Mouse (Mus musculus): ENCODE measurements at regions not wholly inside any gene's neighbourhood (a gene's known extent, or its start where the extent isn't known, plus 50 kb on each side); places are given as distances from the start of the nearest gene placed in this dataset.

GRCm38 (mm10) chr2:15450092-15450831, 76.0 kb upstream of the Malrd1 start:
- Histone ChIP-seq H3K4me3 (ENCODE audit: low read depth, low read length) (no peak overlapping the region), H3K4me1 (ENCODE audit: insufficient read depth, low read length) (no peaks in the 10 kb centered on the region), H3K9me3 (ENCODE audit: low read length) (no peaks in the 10 kb centered on the region), H3K4me2 (ENCODE audit: low read depth, low read length, poor library complexity, severe bottlenecking) (no peak overlapping the region), H3K36me3 (ENCODE audit: insufficient read depth, low read length) (no peaks in the 10 kb centered on the region), H3K27me3 (ENCODE audit: insufficient read depth, low read length) (no peaks in the 10 kb centered on the region), H3K27ac (ENCODE audit: low read depth, low read length) (no peak overlapping the region), H3K9ac (replicated peaks; ENCODE audit: low read length, poor library complexity, severe bottlenecking) (no peak overlapping the region)
- ATAC-seq (ENCODE audit: low FRiP score) (no peak), DNase-seq (ENCODE audit: low spot score) (peak; percentile 0)
- no peak for TF ChIP-seq CTCF (IDR thresholded peaks at IDR 0.05)
- WGBS: 79% methylated on average over 4 of the region's 4 CpGs

GRCm38 (mm10) chr2:15451759-15452158, 74.5 kb upstream of the Malrd1 start:
- Histone ChIP-seq H3K4me3 (ENCODE audit: low read depth, low read length) (no peak overlapping the region), H3K4me1 (ENCODE audit: insufficient read depth, low read length) (no peaks in the 10 kb centered on the region), H3K27me3 (ENCODE audit: insufficient read depth, low read length) (no peaks in the 10 kb centered on the region), H3K27ac (ENCODE audit: low read depth, low read length) (no peak overlapping the region), H3K9ac (replicated peaks; ENCODE audit: low read length, poor library complexity, severe bottlenecking) (no peak overlapping the region), H3K9me3 (ENCODE audit: low read length) (no peaks in the 10 kb centered on the region), H3K36me3 (ENCODE audit: insufficient read depth, low read length) (no peaks in the 10 kb centered on the region), H3K4me2 (ENCODE audit: low read depth, low read length, poor library complexity, severe bottlenecking) (no peak overlapping the region)
- TF ChIP-seq CTCF (IDR thresholded peaks at IDR 0.05): no peak
- WGBS: 75% methylated on average over 3 of the region's 3 CpGs
- ATAC-seq (ENCODE audit: low FRiP score) (no peak), DNase-seq (ENCODE audit: low spot score) (no peak)

- Histone ChIP-seq H3K9ac (replicated peaks; ENCODE audit: low read length, poor library complexity, severe bottlenecking) (no peak overlapping the region), H3K27ac (ENCODE audit: low read depth, low read length) (no peak overlapping the region), H3K27me3 (ENCODE audit: insufficient read depth, low read length) (no peaks in the 10 kb centered on the region), H3K4me2 (ENCODE audit: low read depth, low read length, poor library complexity, severe bottlenecking) (no peak overlapping the region), H3K4me1 (ENCODE audit: insufficient read depth, low read length) (no peaks in the 10 kb centered on the region), H3K4me3 (ENCODE audit: low read depth, low read length) (no peak overlapping the region), H3K36me3 (ENCODE audit: insufficient read depth, low read length) (no peaks in the 10 kb centered on the region), H3K9me3 (ENCODE audit: low read length) (no peaks in the 10 kb centered on the region)
- TF ChIP-seq CTCF (IDR thresholded peaks at IDR 0.05): no peak
- ATAC-seq (ENCODE audit: low FRiP score): no peak
- no peak for DNase-seq (ENCODE audit: low spot score)
- 60% methylated on average over 2 of the region's 2 CpGs for WGBS
Observed at GRCm38 (mm10) chr2:15469399-15469798, 56.9 kb upstream of the Malrd1 start.
